Mouse (Mus musculus): Measurements from ENCODE around the gene Trub2. TPM values are rescaled to one million over a fixed set of nuclear protein-coding genes. Genes with fewer than 3 reads are reported as not detected.

Trub2 gene
- polyA plus RNA-seq, 1 experiment from 2014 or later: 43.1 TPM

- no peaks in the 10 kb centered on the region for H3K4me1 ChIP-seq
- H3K4me3 ChIP-seq: no peak overlapping the region
- H3K27me3 ChIP-seq (ENCODE audit: insufficient read depth, poor library complexity, severe bottlenecking): 0 out of 2 replicates have a peak, but pooled peaks cover 2% of the 10 kb centered on the region
- no peaks in the 10 kb centered on the region for H3K9me3 ChIP-seq
- H3K36me3 ChIP-seq: 0 out of 2 replicates have a peak, but pooled peaks cover under 1% of the 10 kb centered on the region
- H3K27ac ChIP-seq: no peak overlapping the region
- no peak for DNase-seq (ENCODE audit: low spot score)
- WGBS: 62% methylated on average over 11 of the region's 11 CpGs
These were observed 20.2 kb downstream of the Trub2 start for GRCm38 (mm10) chr2:29767976-29768709.

GRCm38 (mm10) chr2:29764831-29765230 is 23.5 kb downstream of the Trub2 start:
- Histone ChIP-seq H3K9me3 (no peaks in the 10 kb centered on the region), H3K27ac (no peak overlapping the region), H3K4me1 (no peaks in the 10 kb centered on the region), H3K27me3 (ENCODE audit: insufficient read depth, poor library complexity, severe bottlenecking) (peaks cover 14% of the 10 kb centered on the region; the same call in 1 of the 2 replicates), H3K4me3 (no peak overlapping the region), H3K36me3 (no peaks in the 10 kb centered on the region)
- DNase-seq (ENCODE audit: low spot score): peak; percentile 86
- 3% methylated on average over 1 of the region's 1 CpGs for WGBS

- H3K27ac ChIP-seq: no peak overlapping the region
- peaks cover 32% of the 10 kb centered on the region for H3K27me3 ChIP-seq (ENCODE audit: insufficient read depth, poor library complexity, severe bottlenecking)
- peaks cover 13% of the 10 kb centered on the region for H3K4me1 ChIP-seq
- DNase-seq (ENCODE audit: low spot score): no peak
- H3K4me3 ChIP-seq: no peak overlapping the region
- H3K36me3 ChIP-seq: no peaks in the 10 kb centered on the region
- H3K9me3 ChIP-seq: no peaks in the 10 kb centered on the region
These were observed 32.6 kb downstream of the Trub2 start for GRCm38 (mm10) chr2:29755693-29756092.

GRCm38 (mm10) chr2:29752397-29752796 is 35.9 kb downstream of the Trub2 start:
- peaks cover 62% of the 10 kb centered on the region for H3K27me3 ChIP-seq (ENCODE audit: insufficient read depth, poor library complexity, severe bottlenecking)
- H3K4me3 ChIP-seq: no peak overlapping the region
- WGBS: 83% methylated on average over 5 of the region's 5 CpGs
- H3K4me1 ChIP-seq: peaks cover 19% of the 10 kb centered on the region
- no peak overlapping the region for H3K27ac ChIP-seq
- no peak for DNase-seq (ENCODE audit: low spot score)
- no peaks in the 10 kb centered on the region for H3K9me3 ChIP-seq
- no peaks in the 10 kb centered on the region for H3K36me3 ChIP-seq

DNA sequence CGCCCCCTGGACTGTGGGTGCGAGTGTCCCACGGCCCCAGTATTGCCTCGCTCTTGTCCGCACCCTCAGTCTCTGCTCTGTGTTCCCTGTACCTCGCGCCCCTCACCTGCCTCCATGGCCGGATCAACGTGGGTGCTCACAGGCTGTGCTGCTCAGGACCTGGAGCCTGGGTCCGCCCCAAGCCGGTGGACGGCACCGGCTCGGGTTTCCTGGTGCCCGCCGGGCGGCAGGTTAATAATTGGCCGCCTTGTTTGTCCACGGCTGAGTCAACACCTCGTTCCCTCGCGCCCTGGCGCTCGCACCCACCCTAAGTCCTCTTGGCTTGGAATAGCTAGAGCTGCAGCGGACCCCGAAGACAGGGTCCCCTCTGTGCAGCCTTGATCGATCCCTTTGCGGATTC is 36.8 kb downstream of the Trub2 start, which contains the start of gene Gm13420:
Gene Gm13420, minus strand, starts transcription at position 189 of the 400 bp plus-strand sequence.
- WGBS: 8% methylated on average over 28 of the region's 28 CpGs
- 0 out of 2 replicates have a peak within 1 kb of the TSS, but pooled peaks have one; percentile 7 for H3K27ac ChIP-seq
- DNase-seq (ENCODE audit: low spot score): no peak

DNA sequence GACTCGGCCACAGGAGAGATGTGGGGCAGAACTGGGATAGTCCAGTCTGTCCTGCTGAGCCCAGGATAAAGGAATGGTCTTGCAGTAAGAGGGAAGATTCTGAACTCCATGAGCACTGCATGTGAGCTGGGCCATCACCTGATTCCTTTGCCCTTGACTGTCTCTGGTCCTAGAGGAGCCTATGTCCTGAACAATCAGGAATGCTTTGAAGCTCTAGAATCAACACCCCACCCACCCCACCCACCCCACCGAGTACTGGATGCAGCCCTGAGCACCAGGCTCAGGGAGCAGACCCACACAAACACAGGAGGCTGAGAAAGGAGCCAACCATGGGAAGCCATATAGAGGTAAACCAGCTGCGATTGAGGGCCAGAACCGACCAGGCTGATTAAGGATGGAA is 39.8 kb downstream of the Trub2 start:
- no peak overlapping the region for H3K4me3 ChIP-seq
- H3K27me3 ChIP-seq (ENCODE audit: insufficient read depth, poor library complexity, severe bottlenecking): peaks cover 85% of the 10 kb centered on the region
- H3K27ac ChIP-seq: no peak overlapping the region
- H3K9me3 ChIP-seq: no peaks in the 10 kb centered on the region
- H3K36me3 ChIP-seq: no peaks in the 10 kb centered on the region
- WGBS: 74% methylated on average over 4 of the region's 4 CpGs
- no peak for DNase-seq (ENCODE audit: low spot score)
- peaks cover 31% of the 10 kb centered on the region for H3K4me1 ChIP-seq

More for the DNA sequence above, 36.8 kb downstream of the Trub2 start, which contains the start of gene Gm13420:
- Histone ChIP-seq H3K4me3 (peak within 1 kb of the TSS; percentile 46), H3K36me3 (no peaks in the 10 kb centered on the region), H3K4me1 (peaks cover 25% of the 10 kb centered on the region), H3K9me3 (no peaks in the 10 kb centered on the region), H3K27me3 (ENCODE audit: insufficient read depth, poor library complexity, severe bottlenecking) (peaks cover 69% of the 10 kb centered on the region)

DNA sequence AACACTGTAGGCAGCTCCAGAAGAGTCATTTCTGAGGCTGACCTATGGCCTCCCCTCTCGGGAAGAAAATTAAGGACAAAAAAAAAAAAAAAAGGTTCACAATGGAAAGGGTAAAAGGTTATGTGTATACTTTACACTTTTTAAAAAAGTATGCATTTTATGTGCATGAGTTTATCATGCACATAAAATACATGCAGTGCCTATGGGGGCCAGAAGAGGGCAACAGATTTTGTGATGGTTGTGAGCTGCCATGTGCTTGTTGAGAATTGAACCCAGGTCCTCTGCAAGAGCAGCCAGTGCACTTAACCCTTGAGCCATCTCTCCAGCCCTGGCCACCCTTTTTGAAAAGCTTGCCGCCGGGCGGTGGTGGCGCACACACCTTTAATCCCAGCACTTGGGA is 40.5 kb downstream of the Trub2 start:
- Histone ChIP-seq H3K4me3 (no peak overlapping the region), H3K4me1 (peaks cover 31% of the 10 kb centered on the region), H3K9me3 (no peaks in the 10 kb centered on the region), H3K27ac (no peak overlapping the region), H3K36me3 (no peaks in the 10 kb centered on the region), H3K27me3 (ENCODE audit: insufficient read depth, poor library complexity, severe bottlenecking) (peaks cover 79% of the 10 kb centered on the region)
- no peak for DNase-seq (ENCODE audit: low spot score)
- 49% methylated on average over 5 of the region's 5 CpGs for WGBS

GRCm38 (mm10) chr2:29747188-29747782 is 41.0 kb downstream of the Trub2 start:
- no peaks in the 10 kb centered on the region for H3K9me3 ChIP-seq
- H3K27ac ChIP-seq: peak overlapping the region; percentile 50
- DNase-seq (ENCODE audit: low spot score): no peak
- peak overlapping the region; percentile 55 for H3K4me3 ChIP-seq
- WGBS: 4% methylated on average over 50 of the region's 50 CpGs
- H3K27me3 ChIP-seq (ENCODE audit: insufficient read depth, poor library complexity, severe bottlenecking): peaks cover 73% of the 10 kb centered on the region
- no peaks in the 10 kb centered on the region for H3K36me3 ChIP-seq
- H3K4me1 ChIP-seq: peaks cover 35% of the 10 kb centered on the region

DNA sequence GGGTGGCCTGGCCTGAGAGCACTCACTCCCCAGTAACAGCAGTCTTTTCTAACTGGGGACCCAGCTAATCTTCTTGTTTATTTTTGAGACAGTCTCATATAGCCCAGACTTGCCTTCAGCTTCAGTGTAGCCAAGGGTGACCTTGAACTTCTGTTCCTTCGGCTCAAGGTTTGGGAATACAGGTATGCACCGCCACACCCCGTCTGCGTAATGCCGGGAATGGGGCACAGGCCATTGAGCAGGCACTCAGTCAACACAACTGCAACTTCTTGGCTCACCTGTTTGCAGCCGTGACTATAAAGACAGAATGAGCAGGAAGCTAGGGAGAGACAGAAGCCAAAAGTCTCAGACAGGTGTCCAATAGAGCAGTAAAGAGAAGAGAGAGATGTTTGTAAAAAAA is 44.0 kb downstream of the Trub2 start:
- peaks cover 11% of the 10 kb centered on the region for H3K36me3 ChIP-seq
- H3K27ac ChIP-seq: no peak overlapping the region
- no peaks in the 10 kb centered on the region for H3K9me3 ChIP-seq
- WGBS: 86% methylated on average over 6 of the region's 6 CpGs
- H3K4me1 ChIP-seq: peaks cover 18% of the 10 kb centered on the region
- DNase-seq (ENCODE audit: low spot score): no peak
- H3K4me3 ChIP-seq: no peak overlapping the region
- peaks cover 43% of the 10 kb centered on the region for H3K27me3 ChIP-seq (ENCODE audit: insufficient read depth, poor library complexity, severe bottlenecking)

- Histone ChIP-seq H3K27ac (no peak overlapping the region), H3K36me3 (peaks cover 40% of the 10 kb centered on the region), H3K4me3 (no peak overlapping the region), H3K9me3 (no peaks in the 10 kb centered on the region), H3K27me3 (ENCODE audit: insufficient read depth, poor library complexity, severe bottlenecking) (peaks cover 14% of the 10 kb centered on the region), H3K4me1 (peaks cover 29% of the 10 kb centered on the region)
- DNase-seq (ENCODE audit: low spot score): no peak
- WGBS: 86% methylated on average over 6 of the region's 6 CpGs
These were observed 47.1 kb downstream of the Trub2 start for GRCm38 (mm10) chr2:29741207-29741606.

DNA sequence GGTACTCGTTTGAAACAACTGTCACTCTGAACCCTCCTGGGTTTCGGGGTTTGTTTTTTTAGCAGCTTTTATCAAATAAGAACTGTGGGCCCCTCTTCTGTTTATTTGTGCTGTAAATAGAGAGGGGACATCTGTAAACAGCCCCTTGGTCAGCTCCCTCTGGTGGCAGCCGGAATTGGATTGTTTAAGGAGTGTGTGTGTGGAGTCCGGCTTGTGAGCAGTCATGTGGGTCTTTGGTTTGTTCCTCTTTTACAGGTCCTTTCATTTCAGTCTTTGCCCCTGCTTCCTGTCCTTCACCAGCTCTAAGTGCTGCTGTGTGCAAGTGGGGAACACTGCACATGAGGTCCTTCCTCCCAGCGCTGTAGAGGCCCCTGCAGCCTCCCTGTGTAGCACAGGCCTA is 48.9 kb downstream of the Trub2 start:
- peaks cover 59% of the 10 kb centered on the region for H3K36me3 ChIP-seq

DNA sequence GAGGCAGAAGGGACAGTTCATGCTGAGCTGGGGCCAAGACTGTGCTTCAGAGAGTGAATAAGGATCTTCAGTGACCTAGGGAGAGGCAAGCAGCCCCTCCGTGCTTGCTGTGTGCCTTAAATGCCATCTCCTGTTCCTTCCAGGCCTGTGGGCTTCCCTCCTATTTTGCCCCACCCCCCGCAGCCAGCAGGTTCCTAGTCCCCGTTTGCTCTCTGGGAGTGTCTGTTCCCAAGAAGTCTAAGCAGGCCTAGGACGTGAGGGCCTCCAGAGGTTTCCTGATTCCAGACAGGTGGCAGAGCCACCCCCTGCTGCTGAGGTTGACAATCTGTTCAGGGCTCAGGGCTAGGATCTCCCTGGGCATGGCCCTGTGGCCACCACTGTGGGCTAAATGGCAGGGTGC is 49.5 kb downstream of the Trub2 start:
- H3K27me3 ChIP-seq (ENCODE audit: insufficient read depth, poor library complexity, severe bottlenecking): no peaks in the 10 kb centered on the region
- no peaks in the 10 kb centered on the region for H3K9me3 ChIP-seq
- no peak for DNase-seq (ENCODE audit: low spot score)
- peaks cover 25% of the 10 kb centered on the region for H3K4me1 ChIP-seq
- peaks cover 64% of the 10 kb centered on the region for H3K36me3 ChIP-seq
- no peak overlapping the region for H3K4me3 ChIP-seq
- no peak overlapping the region for H3K27ac ChIP-seq
- 54% methylated on average over 4 of the region's 4 CpGs for WGBS

More for the DNA sequence above, 48.9 kb downstream of the Trub2 start:
- Histone ChIP-seq H3K4me1 (peaks cover 27% of the 10 kb centered on the region), H3K4me3 (no peak overlapping the region), H3K9me3 (no peaks in the 10 kb centered on the region), H3K27me3 (ENCODE audit: insufficient read depth, poor library complexity, severe bottlenecking) (no peaks in the 10 kb centered on the region), H3K27ac (no peak overlapping the region)
- no peak for DNase-seq (ENCODE audit: low spot score)
- 62% methylated on average over 5 of the region's 5 CpGs for WGBS

DNA sequence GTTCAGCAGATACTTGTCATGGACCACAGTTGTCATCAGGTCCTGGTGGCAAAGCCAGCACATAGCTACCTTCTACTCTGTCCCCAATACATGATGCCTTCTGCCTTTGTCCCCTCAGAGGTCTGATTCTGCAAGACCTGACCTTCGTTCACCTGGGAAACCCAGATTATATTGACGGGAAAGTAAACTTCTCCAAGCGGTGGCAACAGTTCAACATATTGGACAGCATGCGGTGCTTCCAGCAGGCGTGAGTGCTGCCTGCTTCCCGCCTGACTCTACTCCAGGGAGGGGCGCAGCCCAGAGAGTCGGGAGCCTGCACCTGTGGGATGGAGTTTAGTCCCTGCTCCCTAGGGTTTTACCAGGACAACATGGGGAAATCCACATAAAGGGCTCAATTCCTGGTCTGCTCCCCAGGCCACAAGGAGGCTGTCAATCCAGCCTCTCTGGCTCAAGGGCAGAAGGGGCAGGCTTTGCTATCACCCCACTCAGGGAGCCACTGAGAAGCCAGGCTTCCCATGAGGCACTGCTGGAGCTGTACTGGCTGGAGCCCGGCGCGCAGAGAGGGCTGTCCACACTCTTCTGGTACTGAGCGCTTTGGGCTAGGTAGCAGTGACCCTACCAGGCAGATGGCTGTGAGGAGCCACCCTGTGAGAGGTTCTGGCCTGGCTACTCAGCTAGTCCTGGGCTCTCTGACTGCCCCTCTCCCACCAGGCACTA is 50.9 kb downstream of the Trub2 start:
- Histone ChIP-seq H3K9me3 (no peaks in the 10 kb centered on the region), H3K36me3 (peaks cover 79% of the 10 kb centered on the region), H3K4me3 (no peak overlapping the region), H3K27ac (no peak overlapping the region; the same call in 1 of the 2 replicates), H3K27me3 (ENCODE audit: insufficient read depth, poor library complexity, severe bottlenecking) (no peaks in the 10 kb centered on the region), H3K4me1 (peaks cover 21% of the 10 kb centered on the region)
- WGBS: 89% methylated on average over 12 of the region's 12 CpGs
- no peak for DNase-seq (ENCODE audit: low spot score)
